Mouse (Mus musculus) gastrocnemius, postnatal 25 days (tissue): ENCODE results near the gene Mrpl21. TPM values are rescaled to one million over a fixed set of nuclear protein-coding genes. Genes with fewer than 3 reads are reported as not detected.
A peak's percentile ranks its signal among the peaks of the same experiment; 100 is the strongest.

ENCODE experiments used
- DNase-seq: peaks from one replicate; pipeline ENCODE4 v3.0.0; 2022
- long read RNA-seq, 2 experiments: library from polyadenylated mRNA; stranded (forward); transcript quantifications; one replicate each; pipeline ENCODE4 v2.0.0; 2021
- total RNA-seq, 2 experiments: library from RNA; stranded (reverse); gene quantifications; 1 replicate in 1 of 2; 2 replicates in 1 of 2; pipeline ENCODE4 v1.2.3; 2021

Mrpl21 gene
- total RNA-seq, result 10 to 100 TPM; 57.9 to 63.2 TPM
- long read RNA-seq, experiment 1, transcript Mrpl21-201 (7 exons, 802 nt), result major isoform, 102 of 112 reads
- long read RNA-seq, experiment 1, partial matches to known transcripts, result 2 of 112 reads
- long read RNA-seq, experiment 1, other reads (novel, unspliced or antisense), result 6 of 112 reads
- long read RNA-seq, experiment 2, transcript Mrpl21-201 (7 exons, 802 nt), result major isoform, 83 of 86 reads
- long read RNA-seq, experiment 2, partial matches to known transcripts, result 2 of 86 reads
- long read RNA-seq, experiment 2, other reads (novel, unspliced or antisense), result 1 of 86 reads

- peak; percentile 85 for DNase-seq
Measured at GRCm38 (mm10) chr19:3282572-3283467, at the start of gene Mrpl21, which contains the start of gene Ighmbp2. Gene Mrpl21 (plus strand): TSS chr19:3282901. Gene Ighmbp2 (minus strand): TSS chr19:3283017.

- DNase-seq, result peak; percentile 4
Measured at GRCm38 (mm10) chr19:3260016-3260415, 22.7 kb upstream of the Mrpl21 start.

- peak; percentile 3 for DNase-seq
Measured at GRCm38 (mm10) chr19:3260591-3260990, 22.1 kb upstream of the Mrpl21 start.

GRCm38 (mm10) chr19:3261336-3261735, 21.4 kb upstream of the Mrpl21 start:
- peak; percentile 4 for DNase-seq

- DNase-seq, result peak; percentile 2
Measured at GRCm38 (mm10) chr19:3261764-3262525, 20.8 kb upstream of the Mrpl21 start.

GRCm38 (mm10) chr19:3264348-3264747, 18.4 kb upstream of the Mrpl21 start:
- DNase-seq, result peak; percentile 2

DNA sequence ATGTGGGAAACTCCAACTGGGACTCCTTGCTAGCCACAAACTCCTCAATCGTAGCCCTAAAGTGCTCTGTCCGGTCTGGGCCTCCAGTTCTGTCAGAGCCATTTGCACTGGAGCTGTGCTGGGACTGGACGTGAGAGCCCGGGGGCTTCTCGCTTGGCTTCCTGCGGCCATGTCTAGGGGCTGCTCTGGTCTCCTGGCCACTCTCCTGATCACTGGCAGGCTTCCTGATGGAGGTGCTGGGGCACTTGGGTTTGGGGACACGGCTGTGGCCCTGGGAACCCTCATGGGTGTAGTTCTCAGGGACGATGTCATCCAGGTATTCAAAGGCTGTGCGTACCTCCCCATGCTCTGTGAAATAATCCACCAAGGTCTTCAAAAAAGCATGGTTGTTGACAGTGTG, 17.5 kb upstream of the Mrpl21 start:
- DNase-seq, result peak; percentile 4

DNA sequence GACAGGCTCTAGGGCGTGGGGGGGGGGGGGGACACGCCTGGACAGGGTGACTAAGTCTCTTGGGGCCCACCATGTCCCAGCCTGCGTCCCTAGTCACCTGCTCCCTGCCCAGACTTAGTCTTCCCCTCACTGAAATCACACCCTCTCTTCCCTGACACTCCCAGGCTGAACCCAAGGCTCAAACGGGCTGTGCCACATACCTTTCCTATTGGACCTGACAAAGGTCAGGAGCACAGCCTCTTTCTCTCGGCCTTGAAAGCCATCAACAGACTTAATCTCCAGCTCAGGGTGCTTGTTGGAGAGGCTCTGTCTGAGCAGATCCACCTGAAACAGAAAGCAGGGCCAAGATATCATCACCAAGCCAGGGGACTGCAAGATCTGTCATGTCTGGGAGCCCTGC, 16.6 kb upstream of the Mrpl21 start:
- DNase-seq, result no peak

DNA sequence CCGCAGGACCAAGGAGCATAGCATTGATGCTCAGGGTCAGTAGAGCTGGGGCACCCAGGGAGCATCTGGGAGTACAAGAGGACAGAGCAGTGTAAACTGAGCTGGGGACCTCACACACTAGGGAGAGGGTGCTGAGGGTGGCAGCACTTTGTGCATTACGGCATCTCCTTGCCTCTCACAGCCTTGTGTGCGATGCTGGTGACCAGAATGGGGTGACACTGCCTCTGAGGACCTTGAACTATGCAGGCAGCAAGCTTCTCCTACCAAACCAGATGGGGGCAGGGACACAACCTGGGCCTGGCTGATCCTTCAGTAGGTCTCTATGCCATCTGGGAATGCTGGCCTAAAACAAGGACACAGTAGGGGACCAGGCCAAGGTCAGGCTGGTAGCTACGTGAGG, 16.0 kb upstream of the Mrpl21 start:
- no peak for DNase-seq

DNA sequence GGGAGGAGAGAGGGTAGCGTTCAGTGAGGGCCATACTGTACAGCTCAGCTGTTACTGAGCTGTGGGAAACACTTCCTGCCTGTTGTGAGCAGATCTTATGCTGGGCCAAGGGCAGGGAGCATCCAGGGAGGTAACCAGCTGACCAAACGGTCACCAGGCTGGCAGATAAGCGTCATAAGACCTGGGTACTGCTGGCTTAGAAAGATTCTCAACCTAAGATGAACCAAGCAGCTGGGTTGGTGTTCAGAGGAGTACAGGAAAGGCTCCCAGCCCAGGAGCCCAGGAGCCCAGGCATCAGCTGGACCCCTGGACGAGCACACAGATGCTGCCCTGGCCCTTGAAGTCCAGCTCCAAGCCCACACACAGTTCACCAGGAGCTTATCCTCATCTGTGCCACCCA, 15.4 kb upstream of the Mrpl21 start:
- no peak for DNase-seq

- no peak for DNase-seq
Measured at GRCm38 (mm10) chr19:3268218-3268980, 14.3 kb upstream of the Mrpl21 start.

DNA sequence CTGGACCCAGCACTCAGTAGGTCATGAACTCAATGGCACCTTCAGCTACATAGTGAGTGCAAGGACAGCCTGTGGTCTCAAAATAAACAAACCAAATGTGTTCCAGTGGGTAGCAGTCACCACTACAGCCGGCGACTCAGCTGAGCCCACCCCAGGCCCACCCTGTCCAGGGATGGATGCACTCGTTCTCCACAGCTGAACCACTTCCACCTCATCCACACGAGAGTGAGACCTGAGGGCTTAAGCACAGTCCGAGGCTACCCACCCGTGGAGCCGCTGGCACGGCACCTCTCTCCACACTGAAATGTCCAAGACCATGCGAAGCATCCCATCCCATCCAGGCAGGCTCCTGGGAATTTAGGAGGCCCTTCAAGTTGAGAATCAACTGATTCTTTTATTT, 13.4 kb upstream of the Mrpl21 start:
- DNase-seq, result no peak

- DNase-seq, result no peak
Measured at GRCm38 (mm10) chr19:3269803-3270202, 12.9 kb upstream of the Mrpl21 start.

- DNase-seq, result no peak
Measured at GRCm38 (mm10) chr19:3271366-3271765, 11.3 kb upstream of the Mrpl21 start.

- DNase-seq, result no peak
Measured at GRCm38 (mm10) chr19:3273331-3273730, 9.4 kb upstream of the Mrpl21 start.

GRCm38 (mm10) chr19:3275744-3276365, 6.8 kb upstream of the Mrpl21 start:
- no peak for DNase-seq

GRCm38 (mm10) chr19:3281886-3282285, 815 bp upstream of the Mrpl21 start:
- no peak for DNase-seq

DNA sequence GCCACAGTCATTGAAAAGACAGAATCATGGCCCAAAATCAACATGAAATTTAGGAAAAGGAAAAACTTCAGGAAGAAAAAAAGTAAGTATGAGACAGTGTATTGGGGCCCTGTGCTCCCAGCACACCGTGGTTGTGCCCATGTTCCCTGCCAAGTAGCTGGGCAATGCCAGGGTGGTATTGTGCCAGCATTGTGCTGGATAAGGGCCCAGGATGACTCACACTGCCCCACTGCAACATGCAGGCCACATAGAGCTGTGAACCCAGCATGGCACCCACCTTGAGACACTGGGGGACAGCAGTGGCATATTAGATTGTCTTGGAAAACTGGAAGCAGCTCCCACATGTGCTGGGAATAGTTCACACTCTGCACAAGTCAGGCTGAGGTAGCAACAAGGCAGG, 6.3 kb downstream of the Mrpl21 start:
- no peak for DNase-seq

DNA sequence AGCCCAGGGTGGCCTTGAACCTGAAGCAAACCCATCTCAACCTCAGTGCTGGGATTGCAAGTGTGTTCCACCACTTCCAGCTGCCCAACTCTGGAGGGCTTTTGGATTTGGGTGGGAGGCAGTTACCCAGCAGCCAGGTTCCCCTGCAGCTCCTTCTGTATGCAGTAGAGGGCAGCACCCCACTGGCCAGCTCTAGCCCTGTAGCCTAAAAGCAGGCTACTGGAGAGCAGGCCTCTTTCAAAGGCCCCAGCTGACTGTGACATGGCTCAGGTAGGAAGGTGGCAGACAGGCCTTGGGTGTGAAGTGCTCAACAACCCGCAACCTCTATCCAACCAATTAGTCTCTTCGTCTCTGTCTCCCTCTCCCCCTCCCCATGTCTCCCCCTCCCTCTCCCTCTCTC, 9.3 kb downstream of the Mrpl21 start:
- peak; percentile 45 for DNase-seq

DNA sequence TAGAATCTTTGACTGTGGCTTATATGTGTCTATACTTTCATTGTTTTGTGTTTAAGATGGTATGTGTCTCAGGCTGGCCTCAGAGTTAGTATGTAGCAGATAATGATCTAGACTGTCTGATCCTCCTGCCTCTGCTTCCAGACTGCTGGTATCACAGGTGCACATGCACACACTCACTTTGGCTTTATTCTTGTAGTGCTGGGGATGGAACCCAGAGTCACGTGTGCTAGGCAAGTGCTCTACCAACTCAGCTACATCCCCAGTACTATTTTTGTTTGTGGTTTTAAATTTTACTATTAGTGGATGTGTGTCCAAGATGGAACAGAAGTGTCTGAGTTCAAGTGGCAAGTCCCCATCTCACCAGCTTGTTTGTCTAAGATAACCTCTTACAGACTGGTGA, 10.3 kb downstream of the Mrpl21 start:
- no peak for DNase-seq

GRCm38 (mm10) chr19:3295245-3295644, 12.5 kb downstream of the Mrpl21 start:
- no peak for DNase-seq
